Mouse (Mus musculus) retina, embryonic 14.5 days (tissue): ENCODE results near the gene Mark4.
A peak's percentile ranks its signal among the peaks of the same experiment; 100 is the strongest.

Experiments used
- DNase-seq: peaks from one replicate; pipeline ENCODE4 v3.0.0-alpha.2; 2015; ENCODE audit warnings: low spot score

Mark4 gene

GRCm38 (mm10) chr7:19458591-19459111 lies at the start of gene Mark4:
Mark4 (minus strand) TSS chr7:19458821.
- DNase-seq, result peak; percentile 90

- peak; percentile 41 for DNase-seq
Measured at GRCm38 (mm10) chr7:19507612-19507981, 49.0 kb upstream of the Mark4 start.

GRCm38 (mm10) chr7:19506969-19507611 lies 48.5 kb upstream of the Mark4 start:
- peak; percentile 72 for DNase-seq

- DNase-seq, result no peak
Measured at GRCm38 (mm10) chr7:19506326-19506725, 47.7 kb upstream of the Mark4 start.

- DNase-seq, result peak; percentile 86
Measured at GRCm38 (mm10) chr7:19503481-19504068, 45.0 kb upstream of the Mark4 start.

- DNase-seq, result no peak
Measured at GRCm38 (mm10) chr7:19501658-19502057, 43.0 kb upstream of the Mark4 start.

GRCm38 (mm10) chr7:19500420-19501363 lies 42.1 kb upstream of the Mark4 start:
- no peak for DNase-seq

GRCm38 (mm10) chr7:19498326-19498725 lies 39.7 kb upstream of the Mark4 start:
- no peak for DNase-seq

GRCm38 (mm10) chr7:19496214-19496555 lies 37.6 kb upstream of the Mark4 start:
- DNase-seq, result no peak

GRCm38 (mm10) chr7:19495521-19496213 lies 37.0 kb upstream of the Mark4 start:
- DNase-seq, result no peak

- DNase-seq, result no peak
Measured at GRCm38 (mm10) chr7:19494751-19495474, 36.3 kb upstream of the Mark4 start.

GRCm38 (mm10) chr7:19491731-19492130 lies 33.1 kb upstream of the Mark4 start:
- peak; percentile 35 for DNase-seq

- no peak for DNase-seq
Measured at GRCm38 (mm10) chr7:19489525-19489924, 30.9 kb upstream of the Mark4 start.

- no peak for DNase-seq
Measured at GRCm38 (mm10) chr7:19486549-19486948, 27.9 kb upstream of the Mark4 start.

GRCm38 (mm10) chr7:19485488-19485887 lies 26.9 kb upstream of the Mark4 start:
- DNase-seq, result no peak

GRCm38 (mm10) chr7:19483281-19483680 lies 24.7 kb upstream of the Mark4 start:
- no peak for DNase-seq

GRCm38 (mm10) chr7:19477624-19478384 lies 19.2 kb upstream of the Mark4 start:
- no peak for DNase-seq

- DNase-seq, result no peak
Measured at GRCm38 (mm10) chr7:19477084-19477483, 18.5 kb upstream of the Mark4 start.

- DNase-seq, result peak; percentile 75
Measured at GRCm38 (mm10) chr7:19473875-19474443, 15.3 kb upstream of the Mark4 start.

- no peak for DNase-seq
Measured at GRCm38 (mm10) chr7:19472403-19472802, 13.8 kb upstream of the Mark4 start.
